Mouse (Mus musculus) midbrain, embryonic 11.5 days (tissue): Measurements from ENCODE around the gene Klk7. TPM values are rescaled to one million over a fixed set of nuclear protein-coding genes. Genes with fewer than 3 reads are reported as not detected.

Experiments
- ATAC-seq: fragments of 200-750 bp; cut with Nextera tagmentation; 2 replicates; pipeline ENCODE4 v1.8.0; 2017; ENCODE audit warnings: moderate TSS enrichment, moderate library complexity; ENCODE audit not compliant: low FRiP score
- DNase-seq: peaks from one replicate; pipeline ENCODE4 v3.0.0; 2015; ENCODE audit warnings: low spot score; ENCODE audit errors: missing footprints
- H3K27ac ChIP-seq: fragments of 300-500 bp; sonication (generic); 2 replicates; pipeline ENCODE4 v1.5.1; 2014; ENCODE audit warnings: low read depth, low read length
- H3K27me3 ChIP-seq: fragments of 300-500 bp; sonication (generic); 2 replicates; pipeline ENCODE4 v1.6.1; 2014; ENCODE audit warnings: mild to moderate bottlenecking, low read length, moderate library complexity, mixed read lengths; ENCODE audit not compliant: control insufficient read depth, insufficient read depth
- H3K36me3 ChIP-seq: fragments of 300-500 bp; sonication (generic); 2 replicates; pipeline ENCODE4 v1.6.1; 2014; ENCODE audit warnings: mild to moderate bottlenecking, low read length, moderate library complexity, mixed read lengths; ENCODE audit not compliant: control insufficient read depth, insufficient read depth
- H3K4me1 ChIP-seq: fragments of 300-500 bp; sonication (generic); 2 replicates; pipeline ENCODE4 v1.6.1; 2014; ENCODE audit warnings: low read length; ENCODE audit not compliant: control insufficient read depth, insufficient read depth
- H3K4me2 ChIP-seq: fragments of 300-500 bp; sonication (generic); 2 replicates; pipeline ENCODE4 v1.6.1; 2014; ENCODE audit warnings: mild to moderate bottlenecking, moderate library complexity
- H3K4me3 ChIP-seq: fragments of 300-500 bp; sonication (generic); 2 replicates; pipeline ENCODE4 v1.5.1; 2014; ENCODE audit warnings: low read depth, low read length
- H3K9ac ChIP-seq: fragments of 300-500 bp; sonication (generic); 2 replicates; pipeline ENCODE4 v1.6.1; 2014; ENCODE audit warnings: low read length
- H3K9me3 ChIP-seq: fragments of 300-500 bp; sonication (generic); 2 replicates; pipeline ENCODE4 v1.6.1; 2016; ENCODE audit warnings: low read length; ENCODE audit not compliant: control insufficient read depth
- WGBS: fragments of 180-500 bp; shearing (Covaris S2); extraction: QIAGEN DNeasy Blood & Tissue Kit; methylation state at CpG from one replicate; pipeline ENCODE4 v1.1.7; 2014; 5-methylcytosine and 5-hydroxymethylcytosine counted together
- polyA plus RNA-seq: library from polyadenylated mRNA; unstranded; fragments of >200 nt; fragmentation: Nextera tagmentation; extraction: Ambion mirVana; gene quantifications from 2 replicates; pipeline ENCODE4 v1.2.1, GENCODE M21; 2014

Klk7 gene
- polyA plus RNA-seq, 1 experiment from 2014 or later = 0.10 TPM

- ATAC-seq = no peak
- H3K4me2 ChIP-seq = no peak overlapping the region
- no peaks in the 10 kb centered on the region for H3K4me1 ChIP-seq
- no peak overlapping the region for H3K9ac ChIP-seq
- no peaks in the 10 kb centered on the region for H3K9me3 ChIP-seq
- H3K27ac ChIP-seq = no peak overlapping the region
- H3K36me3 ChIP-seq = no peaks in the 10 kb centered on the region
- H3K4me3 ChIP-seq = no peak overlapping the region
- no peak for DNase-seq
- no peaks in the 10 kb centered on the region for H3K27me3 ChIP-seq
Observed at GRCm38 (mm10) chr7:43816746-43817145, 5.7 kb downstream of the Klk7 start.

GRCm38 (mm10) chr7:43821581-43821980 lies 10.5 kb downstream of the Klk7 start:
- Histone ChIP-seq H3K9me3 (no peaks in the 10 kb centered on the region), H3K4me3 (no peak overlapping the region), H3K27ac (no peak overlapping the region), H3K9ac (no peak overlapping the region), H3K4me1 (no peaks in the 10 kb centered on the region), H3K36me3 (no peaks in the 10 kb centered on the region), H3K27me3 (no peaks in the 10 kb centered on the region), H3K4me2 (no peak overlapping the region)
- no peak for ATAC-seq
- 92% methylated on average over 7 of the region's 7 CpGs for WGBS
- no peak for DNase-seq

- Histone ChIP-seq H3K4me2 (no peak within 1 kb of the TSS), H3K27ac (no peak within 1 kb of the TSS), H3K4me3 (no peak within 1 kb of the TSS), H3K9me3 (no peaks in the 10 kb centered on the region), H3K36me3 (no peaks in the 10 kb centered on the region), H3K4me1 (no peaks in the 10 kb centered on the region), H3K27me3 (no peaks in the 10 kb centered on the region), H3K9ac (no peak within 1 kb of the TSS)
- no peak for DNase-seq
- WGBS = 80% methylated on average over 10 of the region's 10 CpGs
- ATAC-seq = no peak
Observed at GRCm38 (mm10) chr7:43824199-43824598, 13.1 kb downstream of the Klk7 start, which contains the start of gene Klk6. TSS of gene Klk6 (plus strand) at chr7:43824499.

- 84% methylated on average over 5 of the region's 5 CpGs for WGBS
- Histone ChIP-seq H3K9me3 (no peaks in the 10 kb centered on the region), H3K4me3 (no peak overlapping the region), H3K4me1 (no peaks in the 10 kb centered on the region), H3K4me2 (no peak overlapping the region), H3K36me3 (no peaks in the 10 kb centered on the region), H3K27ac (no peak overlapping the region), H3K9ac (no peak overlapping the region), H3K27me3 (no peaks in the 10 kb centered on the region)
- no peak for ATAC-seq
- DNase-seq = no peak
Observed at GRCm38 (mm10) chr7:43826056-43826455, 15.0 kb downstream of the Klk7 start.

- 81% methylated on average over 4 of the region's 4 CpGs for WGBS
- Histone ChIP-seq H3K4me3 (no peak overlapping the region), H3K27ac (no peak overlapping the region), H3K9me3 (no peaks in the 10 kb centered on the region), H3K4me1 (no peaks in the 10 kb centered on the region), H3K36me3 (no peaks in the 10 kb centered on the region), H3K4me2 (no peak overlapping the region), H3K27me3 (no peaks in the 10 kb centered on the region), H3K9ac (no peak overlapping the region)
- ATAC-seq = no peak
- no peak for DNase-seq
Observed at GRCm38 (mm10) chr7:43827706-43828105, 16.6 kb downstream of the Klk7 start.

GRCm38 (mm10) chr7:43829006-43829405 lies 17.9 kb downstream of the Klk7 start:
- no peak for DNase-seq
- Histone ChIP-seq H3K9ac (no peak overlapping the region), H3K4me1 (no peaks in the 10 kb centered on the region), H3K36me3 (no peaks in the 10 kb centered on the region), H3K27me3 (no peaks in the 10 kb centered on the region), H3K9me3 (no peaks in the 10 kb centered on the region), H3K27ac (no peak overlapping the region), H3K4me2 (no peak overlapping the region), H3K4me3 (no peak overlapping the region)
- ATAC-seq = no peak
- 87% methylated on average over 8 of the region's 8 CpGs for WGBS

GRCm38 (mm10) chr7:43841701-43842100 lies 30.6 kb downstream of the Klk7 start, which contains the start of gene Klk5:
TSS of gene Klk5 (plus strand) at chr7:43841971.
- 74% methylated on average over 3 of the region's 3 CpGs for WGBS

GRCm38 (mm10) chr7:43843801-43844200 lies 32.7 kb downstream of the Klk7 start:
- H3K4me3 ChIP-seq = no peak overlapping the region
- ATAC-seq (no peak), DNase-seq (no peak)
- no peaks in the 10 kb centered on the region for H3K27me3 ChIP-seq
- H3K27ac ChIP-seq = no peak overlapping the region
- 84% methylated on average over 4 of the region's 4 CpGs for WGBS
- H3K9me3 ChIP-seq = no peaks in the 10 kb centered on the region
- H3K36me3 ChIP-seq = no peaks in the 10 kb centered on the region
- no peak overlapping the region for H3K9ac ChIP-seq
- no peak overlapping the region for H3K4me2 ChIP-seq
- H3K4me1 ChIP-seq = no peaks in the 10 kb centered on the region

More at GRCm38 (mm10) chr7:43841701-43842100, 30.6 kb downstream of the Klk7 start, which contains the start of gene Klk5:
- Histone ChIP-seq H3K4me2 (no peak within 1 kb of the TSS), H3K4me3 (no peak within 1 kb of the TSS), H3K27me3 (no peaks in the 10 kb centered on the region), H3K27ac (no peak within 1 kb of the TSS), H3K4me1 (no peaks in the 10 kb centered on the region), H3K9ac (no peak within 1 kb of the TSS), H3K9me3 (no peaks in the 10 kb centered on the region), H3K36me3 (no peaks in the 10 kb centered on the region)
- ATAC-seq (no peak), DNase-seq (no peak)

- Histone ChIP-seq H3K4me2 (no peak overlapping the region), H3K27ac (no peak overlapping the region), H3K4me3 (no peak overlapping the region), H3K36me3 (no peaks in the 10 kb centered on the region), H3K27me3 (no peaks in the 10 kb centered on the region), H3K4me1 (no peaks in the 10 kb centered on the region), H3K9ac (no peak overlapping the region), H3K9me3 (no peaks in the 10 kb centered on the region)
- WGBS = 91% methylated on average over 6 of the region's 6 CpGs
- ATAC-seq = no peak
- DNase-seq = no peak
Observed at GRCm38 (mm10) chr7:43851616-43852015, 40.5 kb downstream of the Klk7 start.
